Comparison of ENCODE assay signal across 16 mouse cellular contexts in genomic region chr5:144383936-144384335, GRCm38 (mm10). TPM values are rescaled to one million over a fixed set of nuclear protein-coding genes. Genes with fewer than 3 reads are reported as not detected.
DNase-seq lines count a peak whose midpoint lies in the region; ATAC-seq and TF ChIP-seq lines count a peak whose summit lies in the region.
"Had no signal": no experiment of that assay in that cellular context is flagged by ENCODE, and none has a peak within 500 bp of the region (broad histone marks: within the 10 kb centered on the region; RNA-seq: fewer than 3 reads in every experiment).

No protein-coding gene starts in this region.

- 79% methylated on average over 3 of the region's 3 CpGs for WGBS in kidney, postnatal 0 days
- 72% methylated on average over 3 of the region's 3 CpGs for WGBS in kidney, embryonic 16.5 days

- no peaks in the 10 kb centered on the region for H3K9me3 ChIP-seq in kidney, postnatal 0 days (replicated peaks; ENCODE audit: low read length)
- H3K9me3 ChIP-seq in kidney, embryonic 16.5 days (ENCODE audit: low read length) = no peaks in the 10 kb centered on the region
- H3K9me3 ChIP-seq: heart, embryonic 10.5 days; midbrain, embryonic 13.5 days had no signal

- TF ChIP-seq CTCF in kidney, postnatal 0 days (IDR thresholded peaks at IDR 0.05; ENCODE audit: low read depth) = peak; percentile 47
- peak; percentile 52; the same call in 1 of the 2 replicates for TF ChIP-seq CTCF in brain, embryonic 14.5 days (IDR thresholded peaks at IDR 0.05; ENCODE audit: borderline replicate concordance, extremely low read depth, insufficient read depth, insufficient read length)

- DNase-seq in kidney, postnatal 0 days (ENCODE audit: low spot score) = no peak
- DNase-seq in thymus, postnatal 14 days = peak; percentile 7
- DNase-seq in thymus, postnatal 0 days (ENCODE audit: low spot score) = no peak
- DNase-seq in brain, embryonic 14.5 days (ENCODE audit: low read depth) = no peak
- peak; percentile 39 for DNase-seq in testis, postnatal 14 days (ENCODE audit: low spot score)
- DNase-seq: adrenal gland, postnatal 36 days; cerebellum, postnatal 10 days; kidney, postnatal 25 days; lung, adult 18-20 months had no signal

- no peak overlapping the region for H3K4me2 ChIP-seq in kidney, postnatal 0 days (ENCODE audit: low read length)
- no peak overlapping the region for H3K4me2 ChIP-seq in kidney, embryonic 16.5 days (replicated peaks; ENCODE audit: low read depth, low read length)
- H3K4me2 ChIP-seq: embryonic facial prominence, embryonic 12.5 days; hindbrain, embryonic 13.5 days; midbrain, embryonic 13.5 days had no signal

- no peaks in the 10 kb centered on the region for H3K4me1 ChIP-seq in kidney, postnatal 0 days (replicated peaks; ENCODE audit: insufficient read depth, low read length)
- H3K4me1 ChIP-seq in kidney, embryonic 16.5 days (ENCODE audit: insufficient read depth, low read length) = no peaks in the 10 kb centered on the region
- H3K4me1 ChIP-seq: embryonic facial prominence, embryonic 12.5 days; heart, embryonic 10.5 days; hindbrain, embryonic 13.5 days; midbrain, embryonic 13.5 days had no signal

- TF ChIP-seq POLR2A in brain, embryonic 14.5 days (IDR thresholded peaks at IDR 0.05; ENCODE audit: borderline replicate concordance, extremely low read depth, insufficient read depth, insufficient read length, poor library complexity, severe bottlenecking) = no peak

- H3K9ac ChIP-seq in kidney, postnatal 0 days (ENCODE audit: low read depth, low read length) = no peak overlapping the region
- no peak overlapping the region for H3K9ac ChIP-seq in kidney, embryonic 16.5 days (replicated peaks; ENCODE audit: low read length)
- H3K9ac ChIP-seq: embryonic facial prominence, embryonic 12.5 days; hindbrain, embryonic 13.5 days; midbrain, embryonic 13.5 days had no signal

- no peak overlapping the region for H3K27ac ChIP-seq in kidney, postnatal 0 days
- no peak overlapping the region for H3K27ac ChIP-seq in kidney, embryonic 16.5 days (ENCODE audit: low read length)
- H3K27ac ChIP-seq: embryonic facial prominence, embryonic 12.5 days; heart, embryonic 10.5 days; hindbrain, embryonic 13.5 days; midbrain, embryonic 13.5 days had no signal

- no peaks in the 10 kb centered on the region for H3K27me3 ChIP-seq in kidney, postnatal 0 days (ENCODE audit: insufficient read depth, low read length)
- H3K27me3 ChIP-seq in kidney, embryonic 16.5 days (ENCODE audit: insufficient read depth, low read length) = no peaks in the 10 kb centered on the region
- H3K27me3 ChIP-seq: embryonic facial prominence, embryonic 12.5 days; hindbrain, embryonic 13.5 days; midbrain, embryonic 13.5 days had no signal

- H3K4me3 ChIP-seq in kidney, postnatal 0 days (replicated peaks; ENCODE audit: low read depth, low read length) = no peak overlapping the region
- no peak overlapping the region for H3K4me3 ChIP-seq in kidney, embryonic 16.5 days (ENCODE audit: low read length)
- H3K4me3 ChIP-seq: embryonic facial prominence, embryonic 12.5 days; heart, embryonic 10.5 days; hindbrain, embryonic 13.5 days; midbrain, embryonic 13.5 days had no signal

- no peaks in the 10 kb centered on the region for H3K36me3 ChIP-seq in kidney, postnatal 0 days (ENCODE audit: insufficient read depth, low read length)
- no peaks in the 10 kb centered on the region for H3K36me3 ChIP-seq in kidney, embryonic 16.5 days (ENCODE audit: insufficient read depth, low read length)
- H3K36me3 ChIP-seq: embryonic facial prominence, embryonic 12.5 days; heart, embryonic 10.5 days; hindbrain, embryonic 13.5 days; midbrain, embryonic 13.5 days had no signal

- ATAC-seq in kidney, postnatal 0 days (replicated peaks; ENCODE audit: low FRiP score, low read depth) = no peak
- ATAC-seq in kidney, embryonic 16.5 days (ENCODE audit: low FRiP score, low TSS enrichment) = no peak
- ATAC-seq in erythroid progenitor cell, adult 5-6 weeks (replicated peaks; ENCODE audit: low FRiP score, poor library complexity, severe bottlenecking) = no peak
- no peak for ATAC-seq in monocyte, adult 5-6 weeks (replicated peaks; ENCODE audit: insufficient number of reproducible peaks, low FRiP score, low TSS enrichment, poor library complexity, severe bottlenecking)
- ATAC-seq: midbrain, embryonic 13.5 days had no signal

RNA-seq across cellular contexts. Expression of gene Baiap2l1, which starts 26.0 kb away (rescaled TPM):
- 14.0 and 14.9 TPM in 2 replicates for polyA plus RNA-seq in kidney, postnatal 0 days (2015; fragmentation: Nextera tagmentation; extraction: Ambion mirVana)
- 14.8 and 15.3 TPM in 2 replicates for polyA plus RNA-seq in kidney, embryonic 16.5 days (2015; fragmentation: Nextera tagmentation; extraction: Ambion mirVana)
- polyA plus RNA-seq in thymus, postnatal 0 days (2015; fragmentation: Nextera tagmentation; extraction: Ambion mirVana) = 2.3 and 2.7 TPM in 2 replicates
- polyA plus RNA-seq in brain, embryonic 14.5 days (2012; rRNA removed) = 0.55 and 0.89 TPM in 2 replicates
- total RNA-seq in erythroid progenitor cell, adult 5-6 weeks (2015; ENCODE audit: low replicate concordance) = not detected in 2 replicates
- total RNA-seq in erythroid progenitor cell, adult 5-6 weeks (2017; ENCODE audit: low replicate concordance) = not detected in 2 replicates
- total RNA-seq in monocyte, adult 5-6 weeks (2017) = 0.21 TPM in 1 of 3 replicates, not detected in the others

Comparison
In these comparisons a context has a peak if more than half of its experiments do, and no peak if none do; other contexts are left out.
1. DNase-seq: peak in thymus, postnatal 14 days (single experiment) and testis, postnatal 14 days (single experiment); none in kidney, postnatal 0 days (single experiment), thymus, postnatal 0 days (single experiment) and brain, embryonic 14.5 days (single experiment).